Mouse (Mus musculus): Measurements from ENCODE around the gene Cir1. TPM values are rescaled to one million over a fixed set of nuclear protein-coding genes. Genes with fewer than 3 reads are reported as not detected.

Gene Cir1
- total RNA-seq, 2 experiments from 2014 or later, result 12.9 to 16.7 TPM

GRCm38 (mm10) chr2:73302722-73303121, 9.8 kb downstream of the Cir1 start:
- no peak for DNase-seq (ENCODE audit: low spot score in 2 of 2)

GRCm38 (mm10) chr2:73301979-73302378, 10.5 kb downstream of the Cir1 start:
- DNase-seq (ENCODE audit: low spot score in 2 of 2), result no peak

GRCm38 (mm10) chr2:73298841-73299240, 13.7 kb downstream of the Cir1 start:
- no peak for DNase-seq (ENCODE audit: low spot score in 2 of 2)

GRCm38 (mm10) chr2:73298154-73298553, 14.3 kb downstream of the Cir1 start:
- DNase-seq (ENCODE audit: low spot score in 2 of 2), result no peak

- no peak for DNase-seq (ENCODE audit: low spot score in 2 of 2)
Observed at GRCm38 (mm10) chr2:73295023-73295422, 17.5 kb downstream of the Cir1 start.

- DNase-seq (ENCODE audit: low spot score in 2 of 2), result no peak
Observed at GRCm38 (mm10) chr2:73291130-73291529, 21.4 kb downstream of the Cir1 start.

GRCm38 (mm10) chr2:73285630-73286029, 26.9 kb downstream of the Cir1 start:
- DNase-seq (ENCODE audit: low spot score in 2 of 2), result no peak

- no peak for DNase-seq (ENCODE audit: low spot score in 2 of 2)
Observed at GRCm38 (mm10) chr2:73281707-73282106, 30.8 kb downstream of the Cir1 start.

- DNase-seq (ENCODE audit: low spot score in 2 of 2), result no peak
Observed at GRCm38 (mm10) chr2:73281048-73281661, 31.3 kb downstream of the Cir1 start.

GRCm38 (mm10) chr2:73280356-73281047, 32.0 kb downstream of the Cir1 start:
- no peak for DNase-seq (ENCODE audit: low spot score in 2 of 2)

- DNase-seq (ENCODE audit: low spot score in 2 of 2), result no peak
Observed at GRCm38 (mm10) chr2:73279271-73280038, 33.0 kb downstream of the Cir1 start.

GRCm38 (mm10) chr2:73278869-73279268, 33.6 kb downstream of the Cir1 start:
- no peak for DNase-seq (ENCODE audit: low spot score in 2 of 2)

GRCm38 (mm10) chr2:73278131-73278854, 34.2 kb downstream of the Cir1 start:
- DNase-seq (ENCODE audit: low spot score in 2 of 2), result peak; percentile 83 to 91

- no peak for DNase-seq (ENCODE audit: low spot score in 2 of 2)
Observed at GRCm38 (mm10) chr2:73277709-73278075, 34.8 kb downstream of the Cir1 start.

- DNase-seq (ENCODE audit: low spot score in 2 of 2), result no peak
Observed at GRCm38 (mm10) chr2:73277021-73277708, 35.3 kb downstream of the Cir1 start.

GRCm38 (mm10) chr2:73276141-73276571, 36.3 kb downstream of the Cir1 start:
- DNase-seq (ENCODE audit: low spot score in 2 of 2), result no peak

- no peak for DNase-seq (ENCODE audit: low spot score in 2 of 2)
Observed at GRCm38 (mm10) chr2:73275261-73276040, 37.0 kb downstream of the Cir1 start.

GRCm38 (mm10) chr2:73274119-73274920, 38.2 kb downstream of the Cir1 start:
- DNase-seq (ENCODE audit: low spot score in 2 of 2), result peak in 1 of 2 experiments; percentile 46

Measured in adrenal gland, adult 18-20 months (tissue).